Mouse (Mus musculus): ENCODE measurements around the gene Phgr1. TPM values are rescaled to one million over a fixed set of nuclear protein-coding genes. Genes with fewer than 3 reads are reported as not detected.
A peak's percentile ranks its signal among the peaks of the same experiment; 100 is the strongest.

Phgr1 gene
- polyA plus RNA-seq, 1 experiment from 2014 or later: not detected

DNA sequence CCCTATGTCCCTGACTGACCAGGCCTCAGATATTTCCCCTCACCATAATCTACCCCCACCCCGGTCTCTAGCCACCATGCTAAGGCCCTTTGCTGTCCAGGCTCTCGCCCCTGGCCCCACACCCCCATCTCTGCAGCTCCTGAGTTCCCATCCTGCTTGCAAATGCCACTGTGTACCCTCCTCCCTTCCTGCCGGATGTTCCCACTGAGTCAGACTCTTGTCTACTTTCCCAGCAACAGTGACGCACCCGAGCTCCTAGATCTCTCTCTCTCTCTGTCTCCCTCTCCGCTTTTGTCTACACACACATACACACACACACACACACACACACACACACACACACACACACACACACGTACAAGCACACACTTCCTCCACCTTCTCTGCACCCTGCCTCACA, 9.1 kb upstream of the Phgr1 start:
- Histone ChIP-seq H3K4me3 (replicated peaks) (no peak overlapping the region), H3K4me2 (no peak overlapping the region), H3K27ac (replicated peaks) (peak overlapping the region; percentile 71; the same call in 1 of the 2 replicates), H3K9me3 (replicated peaks) (no peaks in the 10 kb centered on the region), H3K9ac (no peak overlapping the region), H3K36me3 (replicated peaks) (no peaks in the 10 kb centered on the region), H3K27me3 (peaks cover 26% of the 10 kb centered on the region), H3K4me1 (replicated peaks) (peaks cover 62% of the 10 kb centered on the region)
- 64% methylated on average over 7 of the region's 7 CpGs for WGBS (ENCODE audit: insufficient replicate concordance)
- no peak for ATAC-seq (ENCODE audit: insufficient read depth)

DNA sequence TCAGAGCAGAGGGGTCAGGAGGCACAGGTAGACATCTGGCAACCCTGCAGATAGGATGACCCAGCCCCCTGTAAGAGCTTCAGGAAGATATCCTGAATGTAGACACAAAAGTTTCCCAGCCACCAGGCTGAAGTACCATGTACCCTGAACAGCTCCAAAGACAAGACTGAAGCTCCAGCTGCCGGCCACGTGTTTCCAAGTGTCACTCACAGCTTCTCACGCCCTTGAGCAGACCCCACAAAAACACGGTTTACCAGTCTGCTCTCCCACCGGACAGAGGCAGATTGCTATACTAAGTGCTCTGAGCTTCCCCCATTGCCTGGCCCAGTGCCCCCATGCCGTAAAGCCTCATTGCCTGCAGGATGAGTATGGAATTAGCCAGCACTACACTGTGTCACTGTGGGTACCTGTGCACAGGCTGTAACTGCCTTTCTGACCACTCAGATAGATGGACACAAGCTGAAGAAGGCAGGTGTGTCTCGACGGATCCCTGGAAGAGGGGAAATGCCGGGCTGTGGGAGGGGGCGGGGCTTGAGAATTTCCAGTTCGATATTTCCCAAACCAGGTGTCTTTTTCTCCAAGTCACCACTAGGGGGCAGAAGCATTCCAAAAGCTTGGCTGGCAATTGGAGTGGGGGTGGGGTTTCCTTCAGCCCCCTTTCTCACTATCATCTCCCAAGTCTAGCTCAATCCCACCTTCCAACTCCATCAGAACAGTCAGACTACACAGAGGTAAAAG, 8.3 kb upstream of the Phgr1 start:
- Histone ChIP-seq H3K4me1 (replicated peaks) (peaks cover 59% of the 10 kb centered on the region), H3K27ac (replicated peaks) (0 out of 2 replicates have a peak overlapping the region, but pooled peaks have one; percentile 24), H3K4me3 (replicated peaks) (no peak overlapping the region), H3K27me3 (peaks cover 19% of the 10 kb centered on the region), H3K9ac (no peak overlapping the region), H3K36me3 (replicated peaks) (no peaks in the 10 kb centered on the region), H3K9me3 (replicated peaks) (no peaks in the 10 kb centered on the region), H3K4me2 (peak overlapping the region; percentile 45; the same call in 1 of the 2 replicates)
- ATAC-seq (ENCODE audit: insufficient read depth): no peak
- 25% methylated on average over 11 of the region's 11 CpGs for WGBS (ENCODE audit: insufficient replicate concordance)

DNA sequence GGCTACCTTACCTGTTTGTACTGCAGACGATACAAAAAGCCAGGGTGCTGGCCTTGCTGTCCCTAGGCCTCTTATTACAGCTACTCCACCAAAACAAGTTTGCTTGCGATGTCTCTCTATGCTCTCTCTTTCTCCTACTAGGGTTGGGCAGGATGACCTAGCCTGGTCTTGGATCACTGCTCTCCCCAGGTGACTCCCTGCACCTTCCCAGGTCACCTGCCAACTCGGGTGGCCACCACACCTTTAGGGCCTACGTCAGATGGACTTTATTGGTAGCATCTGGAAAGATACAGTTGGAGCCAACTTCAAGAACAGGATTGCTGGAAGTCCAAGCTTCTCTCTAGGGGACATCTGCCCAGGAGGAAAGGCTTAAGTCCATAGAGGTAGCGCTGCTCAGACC, 7.7 kb upstream of the Phgr1 start:
- 75% methylated on average over 5 of the region's 5 CpGs for WGBS (ENCODE audit: insufficient replicate concordance)
- no peak for ATAC-seq (ENCODE audit: insufficient read depth)

DNA sequence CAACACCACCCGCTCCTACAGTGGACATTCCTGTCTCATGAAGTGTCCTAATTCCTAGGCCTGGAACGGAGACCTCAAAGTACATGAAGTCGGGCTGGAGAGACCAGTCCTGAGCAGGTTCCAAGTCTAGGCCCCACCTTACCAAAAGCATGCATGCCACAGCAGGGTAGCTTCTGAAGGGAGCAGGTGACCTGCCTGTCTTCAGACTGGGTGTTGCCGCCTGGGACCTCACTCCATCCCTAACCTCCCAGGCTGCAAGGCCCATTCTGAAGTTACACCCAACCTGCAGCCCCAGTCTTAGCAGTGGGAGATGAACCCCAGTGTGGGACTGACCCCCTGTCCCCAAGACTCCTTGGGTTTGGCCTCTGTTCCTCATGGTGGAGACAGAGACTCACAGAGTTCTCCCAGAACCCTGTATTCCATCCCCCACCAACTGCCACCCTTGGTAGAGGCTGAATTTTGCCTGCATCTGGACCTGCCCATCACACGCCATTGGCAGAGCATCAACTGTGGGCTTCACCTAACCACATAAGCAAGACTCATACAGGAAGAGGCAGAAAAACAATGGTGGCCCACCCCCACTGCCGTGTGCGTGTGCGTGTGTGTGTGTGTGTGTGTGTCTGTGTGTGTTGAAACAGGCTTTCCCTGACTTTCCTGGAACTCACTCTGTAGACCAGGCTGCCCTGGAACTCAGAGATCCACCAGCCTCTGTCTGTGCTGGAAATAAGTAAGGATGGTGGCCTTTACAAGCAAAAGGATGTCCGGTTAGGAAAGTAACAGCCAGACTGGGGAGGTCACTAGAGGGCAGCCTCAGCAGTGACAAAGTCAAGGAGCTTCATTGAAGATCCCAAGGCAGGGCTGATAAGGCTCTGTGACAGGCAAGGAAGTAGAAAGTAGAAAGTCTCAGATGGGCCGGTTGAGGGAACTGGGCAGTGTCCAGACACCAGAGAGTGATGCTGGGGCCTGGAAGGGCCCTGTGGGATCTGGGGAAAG, 6.2 kb upstream of the Phgr1 start:
- no peak for ATAC-seq (ENCODE audit: insufficient read depth)
- Histone ChIP-seq H3K4me2 (no peak overlapping the region), H3K27me3 (peaks cover 9% of the 10 kb centered on the region; the same call in 1 of the 2 replicates), H3K4me1 (replicated peaks) (peaks cover 41% of the 10 kb centered on the region), H3K36me3 (replicated peaks) (no peaks in the 10 kb centered on the region), H3K9ac (no peak overlapping the region), H3K4me3 (replicated peaks) (no peak overlapping the region), H3K9me3 (replicated peaks) (no peaks in the 10 kb centered on the region), H3K27ac (replicated peaks) (no peak overlapping the region)
- 53% methylated on average over 10 of the region's 10 CpGs for WGBS (ENCODE audit: insufficient replicate concordance)

More for the DNA sequence above, 7.7 kb upstream of the Phgr1 start:
- H3K9ac ChIP-seq: no peak overlapping the region
- H3K4me2 ChIP-seq: no peak overlapping the region
- no peak overlapping the region for H3K4me3 ChIP-seq (replicated peaks)
- H3K36me3 ChIP-seq (replicated peaks): no peaks in the 10 kb centered on the region
- no peak overlapping the region for H3K27ac ChIP-seq (replicated peaks)
- H3K9me3 ChIP-seq (replicated peaks): no peaks in the 10 kb centered on the region
- peaks cover 53% of the 10 kb centered on the region for H3K4me1 ChIP-seq (replicated peaks)
- H3K27me3 ChIP-seq: peaks cover 16% of the 10 kb centered on the region; the same call in 1 of the 2 replicates

DNA sequence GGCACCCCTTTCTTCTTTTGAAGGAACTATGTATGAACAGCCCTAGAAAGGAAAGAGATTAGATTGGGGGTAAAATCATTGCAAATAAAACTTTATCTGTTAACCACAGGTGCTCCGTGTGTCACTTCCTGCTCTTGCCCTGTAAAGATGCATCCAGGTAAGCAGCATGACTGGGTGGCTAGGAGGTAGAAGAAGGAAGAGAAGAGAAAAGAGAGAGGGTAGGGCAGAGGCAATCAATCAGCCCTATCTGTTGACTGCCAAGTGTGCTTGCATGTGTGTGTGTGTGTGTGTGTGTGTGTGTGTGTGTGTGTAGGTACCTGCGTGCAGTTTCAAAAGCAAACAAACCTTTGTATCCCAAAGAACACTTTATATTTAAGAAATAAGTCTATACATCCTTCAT, 2.0 kb downstream of the Phgr1 start:
- Histone ChIP-seq H3K4me1 (replicated peaks) (peaks cover 7% of the 10 kb centered on the region), H3K9me3 (replicated peaks) (no peaks in the 10 kb centered on the region), H3K4me3 (replicated peaks) (no peak overlapping the region), H3K27me3 (peaks cover 44% of the 10 kb centered on the region), H3K4me2 (no peak overlapping the region), H3K9ac (no peak overlapping the region), H3K36me3 (replicated peaks) (no peaks in the 10 kb centered on the region), H3K27ac (replicated peaks) (no peak overlapping the region)
- no peak for ATAC-seq (ENCODE audit: insufficient read depth)
- WGBS (ENCODE audit: insufficient replicate concordance): 40% methylated on average over 2 of the region's 2 CpGs

DNA sequence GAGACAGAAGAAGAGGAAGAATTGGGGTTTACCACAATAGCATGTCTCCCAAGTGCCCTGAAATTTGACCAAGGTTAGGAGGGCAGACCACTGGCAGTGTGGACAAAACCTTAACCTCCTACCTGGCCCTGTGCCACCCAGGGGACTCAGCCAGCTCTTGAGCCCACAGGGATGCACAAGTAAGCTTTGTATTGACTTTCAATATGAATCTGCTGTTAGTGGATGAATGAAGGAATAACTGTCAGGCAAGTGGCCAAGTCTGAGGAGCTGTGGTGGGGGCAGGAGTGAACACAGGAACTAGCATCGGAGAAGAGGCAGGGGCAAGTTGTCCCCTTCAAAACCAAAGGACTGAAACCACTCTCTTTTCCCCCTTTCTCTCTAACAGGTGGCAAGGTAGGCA, 2.8 kb downstream of the Phgr1 start:
- 32% methylated on average over 1 of the region's 1 CpGs for WGBS (ENCODE audit: insufficient replicate concordance)
- no peak for ATAC-seq (ENCODE audit: insufficient read depth)
- H3K9ac ChIP-seq: no peak overlapping the region

DNA sequence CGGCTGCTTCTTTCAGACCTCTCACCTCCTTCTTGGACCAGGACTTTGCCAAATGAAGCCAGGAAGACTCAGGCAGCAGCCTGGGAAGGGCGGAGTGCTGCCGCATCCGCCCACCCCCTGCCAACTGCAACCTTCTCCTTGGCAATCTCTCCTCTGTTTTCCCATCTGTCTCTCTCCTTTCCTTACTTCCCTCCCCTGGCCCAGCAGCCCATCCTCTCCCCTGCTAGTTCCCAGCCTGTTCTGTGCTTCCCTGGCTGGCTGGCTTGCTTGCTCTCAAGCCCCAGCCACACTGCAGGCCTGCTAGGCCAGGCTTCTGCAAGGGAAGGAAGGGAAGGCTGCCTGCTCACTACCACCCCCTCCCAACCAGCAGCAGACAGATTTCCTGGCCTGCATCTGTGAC, 3.3 kb downstream of the Phgr1 start:
- H3K27me3 ChIP-seq: peaks cover 55% of the 10 kb centered on the region
- no peaks in the 10 kb centered on the region for H3K9me3 ChIP-seq (replicated peaks)
- H3K36me3 ChIP-seq (replicated peaks): no peaks in the 10 kb centered on the region
- H3K4me2 ChIP-seq: no peak overlapping the region
- no peak overlapping the region for H3K4me3 ChIP-seq (replicated peaks)
- no peak; the same call in 1 of the 2 replicates for ATAC-seq (ENCODE audit: insufficient read depth)
- no peak overlapping the region for H3K9ac ChIP-seq
- no peak overlapping the region for H3K27ac ChIP-seq (replicated peaks)
- peaks cover 14% of the 10 kb centered on the region for H3K4me1 ChIP-seq (replicated peaks)
- 64% methylated on average over 4 of the region's 4 CpGs for WGBS (ENCODE audit: insufficient replicate concordance)

More for the DNA sequence above, 2.8 kb downstream of the Phgr1 start:
- H3K27ac ChIP-seq (replicated peaks): no peak overlapping the region
- H3K9me3 ChIP-seq (replicated peaks): no peaks in the 10 kb centered on the region
- no peaks in the 10 kb centered on the region for H3K36me3 ChIP-seq (replicated peaks)
- H3K27me3 ChIP-seq: peaks cover 53% of the 10 kb centered on the region
- no peak overlapping the region for H3K4me3 ChIP-seq (replicated peaks)
- peaks cover 14% of the 10 kb centered on the region for H3K4me1 ChIP-seq (replicated peaks)
- H3K4me2 ChIP-seq: no peak overlapping the region

DNA sequence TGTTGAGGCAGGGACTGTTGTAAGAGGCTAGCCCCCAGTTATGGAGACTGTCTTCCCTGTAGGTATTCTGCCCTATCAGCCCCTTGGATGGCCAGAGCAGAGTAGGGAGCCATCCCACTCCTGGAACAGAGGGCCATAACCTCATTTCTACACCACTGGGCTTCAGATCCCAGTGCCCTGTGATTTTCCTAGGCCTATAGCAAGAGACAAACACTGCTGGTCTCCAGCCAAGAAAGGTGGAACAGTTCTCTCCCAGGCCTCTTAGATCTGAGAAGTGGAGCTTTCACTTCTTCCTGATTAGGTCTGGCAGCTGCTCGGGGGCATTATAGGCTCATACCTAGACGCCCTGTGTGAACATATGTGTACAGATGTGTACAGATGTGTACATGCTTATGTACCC, 3.7 kb downstream of the Phgr1 start:
- ATAC-seq (ENCODE audit: insufficient read depth): no peak
- H3K9me3 ChIP-seq (replicated peaks): no peaks in the 10 kb centered on the region
- H3K27ac ChIP-seq (replicated peaks): no peak overlapping the region
- H3K4me1 ChIP-seq (replicated peaks): peaks cover 14% of the 10 kb centered on the region
- H3K4me2 ChIP-seq: no peak overlapping the region
- 64% methylated on average over 2 of the region's 2 CpGs for WGBS (ENCODE audit: insufficient replicate concordance)
- no peak overlapping the region for H3K4me3 ChIP-seq (replicated peaks)
- H3K9ac ChIP-seq: no peak overlapping the region
- H3K27me3 ChIP-seq: peaks cover 56% of the 10 kb centered on the region
- H3K36me3 ChIP-seq (replicated peaks): no peaks in the 10 kb centered on the region

DNA sequence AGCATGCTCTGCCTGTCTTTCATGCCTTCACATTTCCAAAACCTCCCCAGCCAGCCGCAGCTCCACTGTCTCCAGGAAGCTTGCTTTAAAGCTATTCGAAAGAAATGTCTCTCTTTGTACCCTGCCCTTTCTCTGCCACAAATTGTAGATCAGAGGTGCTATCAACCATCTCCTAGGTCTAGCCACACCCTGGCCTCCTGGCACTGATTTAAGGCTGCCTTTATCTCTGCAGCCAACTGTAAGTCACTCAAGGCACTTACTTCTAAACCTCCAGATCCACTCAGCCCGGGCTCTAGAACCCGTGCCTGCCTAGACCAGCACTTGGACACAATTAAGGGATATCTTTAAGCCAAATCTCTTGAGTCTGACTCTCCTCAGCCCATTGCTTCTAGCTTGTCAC, 5.8 kb downstream of the Phgr1 start:
- 47% methylated on average over 4 of the region's 4 CpGs for WGBS (ENCODE audit: insufficient replicate concordance)
- ATAC-seq (ENCODE audit: insufficient read depth): no peak
- H3K4me3 ChIP-seq (replicated peaks): no peak overlapping the region

DNA sequence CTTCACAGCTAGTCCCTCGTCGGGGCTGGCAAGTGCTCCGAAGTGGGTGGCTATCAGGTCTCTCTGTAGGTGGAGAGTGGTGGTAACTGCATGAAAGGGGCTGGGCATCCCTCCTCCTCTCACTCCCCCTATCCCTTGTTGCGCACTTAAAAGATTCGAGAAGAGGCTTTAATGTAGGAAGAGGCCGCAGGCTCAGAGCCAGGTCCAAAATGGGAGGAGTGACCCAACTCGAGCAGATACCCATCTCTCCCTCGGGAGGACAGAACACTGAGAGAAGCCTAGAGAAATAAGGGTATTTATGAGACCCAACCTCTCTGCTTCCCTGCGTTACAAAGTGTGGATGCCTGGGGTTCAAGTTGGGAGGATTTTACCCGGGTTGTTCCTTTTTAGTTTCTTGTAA, 6.5 kb downstream of the Phgr1 start:
- H3K4me1 ChIP-seq (replicated peaks): peaks cover 18% of the 10 kb centered on the region
- H3K4me2 ChIP-seq: peak overlapping the region; percentile 55
- H3K9me3 ChIP-seq (replicated peaks): no peaks in the 10 kb centered on the region
- peak overlapping the region; percentile 17; the same call in 1 of the 2 replicates for H3K4me3 ChIP-seq (replicated peaks)
- no peak for ATAC-seq (ENCODE audit: insufficient read depth)
- H3K27ac ChIP-seq (replicated peaks): no peak overlapping the region
- WGBS (ENCODE audit: insufficient replicate concordance): 28% methylated on average over 10 of the region's 10 CpGs
- H3K9ac ChIP-seq: no peak overlapping the region
- H3K36me3 ChIP-seq (replicated peaks): no peaks in the 10 kb centered on the region
- peaks cover 61% of the 10 kb centered on the region for H3K27me3 ChIP-seq

More for the DNA sequence above, 5.8 kb downstream of the Phgr1 start:
- H3K27ac ChIP-seq (replicated peaks): no peak overlapping the region
- peaks cover 61% of the 10 kb centered on the region for H3K27me3 ChIP-seq
- H3K36me3 ChIP-seq (replicated peaks): no peaks in the 10 kb centered on the region
- peaks cover 18% of the 10 kb centered on the region for H3K4me1 ChIP-seq (replicated peaks)
- no peak overlapping the region for H3K9ac ChIP-seq
- H3K9me3 ChIP-seq (replicated peaks): no peaks in the 10 kb centered on the region
- H3K4me2 ChIP-seq: no peak overlapping the region

Measured in liver, embryonic 15.5 days (tissue).